Mouse (Mus musculus) kidney, postnatal 0 days (tissue): ENCODE data around the gene Immp2l. TPM values are rescaled to one million over a fixed set of nuclear protein-coding genes. Genes with fewer than 3 reads are reported as not detected.

ENCODE experiments used
- ATAC-seq: fragments of 200-750 bp; cut with Nextera tagmentation; replicated peaks from 2 replicates; pipeline ENCODE4 v1.8.0; 2017; ENCODE audit warnings: low read depth, moderate number of reproducible peaks, moderate TSS enrichment, moderate library complexity; ENCODE audit not compliant: low FRiP score
- DNase-seq: peaks from one replicate; pipeline ENCODE4 v3.0.0-alpha.2; 2016; ENCODE audit warnings: low spot score
- H3K27ac ChIP-seq: fragments of 300-500 bp; sonication (generic); 2 replicates; pipeline ENCODE4 v1.5.1; 2014; ENCODE audit warnings: mild to moderate bottlenecking
- H3K27me3 ChIP-seq: fragments of 300-500 bp; sonication (generic); 2 replicates; pipeline ENCODE4 v1.6.1; 2014; ENCODE audit warnings: low read length, mixed read lengths; ENCODE audit not compliant: insufficient read depth
- H3K36me3 ChIP-seq: fragments of 300-500 bp; sonication (generic); 2 replicates; pipeline ENCODE4 v1.6.1; 2014; ENCODE audit warnings: low read length, mixed read lengths; ENCODE audit not compliant: insufficient read depth
- H3K4me1 ChIP-seq: fragments of 300-500 bp; sonication (generic); replicated peaks from 2 replicates; pipeline ENCODE4 v1.6.1; 2014; ENCODE audit warnings: antibody characterized with exemption, low read length, mixed read lengths; ENCODE audit not compliant: insufficient read depth
- H3K4me2 ChIP-seq: fragments of 300-500 bp; sonication (generic); 2 replicates; pipeline ENCODE4 v1.6.1; 2014; ENCODE audit warnings: mild to moderate bottlenecking, low read length, moderate library complexity, mixed read lengths
- H3K4me3 ChIP-seq: fragments of 300-500 bp; sonication (generic); replicated peaks from 2 replicates; pipeline ENCODE4 v1.5.1; 2014; ENCODE audit warnings: low read depth, low read length
- H3K9ac ChIP-seq: fragments of 300-500 bp; sonication (generic); 2 replicates; pipeline ENCODE4 v1.6.1; 2014; ENCODE audit warnings: low read depth, low read length
- H3K9me3 ChIP-seq: fragments of 300-500 bp; sonication (generic); replicated peaks from 2 replicates; pipeline ENCODE4 v1.6.1; 2016; ENCODE audit warnings: low read length, inconsistent platforms, mixed read lengths
- CTCF ChIP-seq: IDR thresholded peaks from 2 replicates; pipeline ENCODE4 v1.5.1; 2016; ENCODE audit warnings: antibody characterized with exemption, low read depth, mild to moderate bottlenecking, moderate library complexity
- WGBS: fragments of 180-500 bp; shearing (Covaris S2); extraction: QIAGEN DNeasy Blood & Tissue Kit; methylation state at CpG from one replicate; pipeline ENCODE4 v1.1.7; 2014; 5-methylcytosine and 5-hydroxymethylcytosine counted together
- polyA plus RNA-seq: library from polyadenylated mRNA; unstranded; fragments of >200 nt; fragmentation: Nextera tagmentation; extraction: Ambion mirVana; gene quantifications from 2 replicates; pipeline ENCODE4 v1.2.1, GENCODE M21; 2015

The Immp2l gene
- polyA plus RNA-seq, 1 experiment from 2014 or later, result 8.7 TPM

DNA sequence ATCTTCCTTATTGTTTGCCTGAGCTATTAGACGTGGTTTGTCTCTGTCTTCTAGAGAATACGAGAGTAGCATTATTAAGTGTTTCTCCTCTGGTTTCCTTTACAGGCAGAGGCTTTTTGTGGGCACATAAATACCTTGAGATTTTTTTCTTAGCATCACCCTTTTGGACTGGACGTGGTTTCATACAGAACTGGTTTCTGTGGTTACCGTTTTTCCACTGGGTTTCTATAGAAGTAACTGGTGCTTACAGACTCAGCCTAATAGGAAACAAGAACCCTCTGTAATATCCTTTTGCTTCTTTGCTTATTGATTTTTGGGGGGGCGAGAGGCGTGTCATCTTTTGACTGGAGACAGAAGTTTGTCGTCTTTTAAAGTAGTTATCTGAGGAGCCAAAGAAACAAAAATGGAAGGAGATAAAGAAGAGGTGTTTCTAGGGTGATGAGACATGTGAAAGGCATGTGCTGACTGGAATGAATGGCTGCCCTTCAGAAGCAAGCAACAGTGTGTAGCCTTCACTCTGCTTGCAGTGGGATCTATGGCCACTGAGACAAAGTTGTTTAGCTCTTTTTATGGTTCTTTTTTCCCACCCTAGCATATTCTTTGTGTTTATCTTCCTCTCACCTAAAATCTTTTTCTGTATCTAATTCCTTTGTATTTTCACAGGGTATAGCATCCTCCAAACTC, 307.2 kb downstream of the Immp2l start:
- no peak overlapping the region for H3K9ac ChIP-seq
- no peak overlapping the region for H3K4me2 ChIP-seq
- H3K27me3 ChIP-seq, result no peaks in the 10 kb centered on the region
- DNase-seq (no peak), ATAC-seq (no peak)
- no peaks in the 10 kb centered on the region for H3K4me1 ChIP-seq
- H3K27ac ChIP-seq, result no peak overlapping the region
- no peak overlapping the region for H3K4me3 ChIP-seq
- H3K9me3 ChIP-seq, result no peaks in the 10 kb centered on the region
- H3K36me3 ChIP-seq, result no peaks in the 10 kb centered on the region
- WGBS, result 85% methylated on average over 7 of the region's 7 CpGs
- no peak for TF ChIP-seq CTCF

DNA sequence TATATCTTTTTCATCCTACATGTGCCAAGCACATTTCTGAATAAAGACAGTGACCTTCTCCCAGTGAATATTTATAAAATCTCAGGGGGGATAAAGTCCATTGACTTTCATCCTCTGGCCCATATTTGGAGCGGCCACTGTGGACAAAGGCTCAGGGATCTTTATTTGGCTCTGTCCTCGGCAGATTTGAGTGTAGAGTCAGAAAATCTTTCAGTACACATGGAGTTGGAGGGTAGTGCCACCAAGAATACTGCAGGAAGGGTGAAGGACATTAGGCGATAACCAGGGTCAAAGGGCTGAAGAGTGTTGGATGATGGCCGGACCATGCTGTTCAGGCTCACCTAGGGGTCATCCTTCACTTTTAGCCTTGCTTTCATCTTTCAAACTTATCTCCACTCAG, 321.7 kb downstream of the Immp2l start:
- Histone ChIP-seq H3K4me3 (no peak overlapping the region), H3K9me3 (no peaks in the 10 kb centered on the region), H3K27ac (no peak overlapping the region), H3K27me3 (no peaks in the 10 kb centered on the region), H3K9ac (no peak overlapping the region), H3K4me2 (no peak overlapping the region), H3K4me1 (no peaks in the 10 kb centered on the region), H3K36me3 (no peaks in the 10 kb centered on the region)
- TF ChIP-seq CTCF, result no peak
- 87% methylated on average over 4 of the region's 4 CpGs for WGBS
- ATAC-seq (no peak), DNase-seq (no peak)

DNA sequence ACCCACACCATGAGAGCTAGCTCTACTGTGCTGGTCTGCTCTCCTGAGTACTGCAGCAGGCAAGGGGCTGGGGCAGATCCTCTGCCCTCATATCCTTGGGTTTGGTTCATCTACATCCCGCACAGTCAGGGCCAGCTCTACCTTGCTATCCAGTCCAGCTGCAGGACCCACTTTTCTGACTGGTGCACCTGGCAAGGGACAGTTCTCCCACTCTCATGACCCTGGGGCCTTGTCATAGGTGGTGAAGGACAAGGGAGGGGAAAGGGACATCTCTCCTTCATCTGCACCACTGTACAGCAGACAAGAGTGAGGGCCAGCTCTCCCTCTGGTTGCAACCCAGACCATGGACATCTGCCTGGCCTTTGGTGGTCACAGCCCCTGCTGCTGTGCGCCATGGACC, 323.6 kb downstream of the Immp2l start:
- H3K4me2 ChIP-seq, result no peak overlapping the region
- H3K4me1 ChIP-seq, result no peaks in the 10 kb centered on the region
- H3K36me3 ChIP-seq, result no peaks in the 10 kb centered on the region
- H3K9ac ChIP-seq, result no peak overlapping the region
- 87% methylated on average over 2 of the region's 2 CpGs for WGBS
- H3K9me3 ChIP-seq, result no peaks in the 10 kb centered on the region
- ATAC-seq (no peak), DNase-seq (no peak)
- no peaks in the 10 kb centered on the region for H3K27me3 ChIP-seq
- no peak overlapping the region for H3K4me3 ChIP-seq
- H3K27ac ChIP-seq, result no peak overlapping the region
- TF ChIP-seq CTCF, result no peak

DNA sequence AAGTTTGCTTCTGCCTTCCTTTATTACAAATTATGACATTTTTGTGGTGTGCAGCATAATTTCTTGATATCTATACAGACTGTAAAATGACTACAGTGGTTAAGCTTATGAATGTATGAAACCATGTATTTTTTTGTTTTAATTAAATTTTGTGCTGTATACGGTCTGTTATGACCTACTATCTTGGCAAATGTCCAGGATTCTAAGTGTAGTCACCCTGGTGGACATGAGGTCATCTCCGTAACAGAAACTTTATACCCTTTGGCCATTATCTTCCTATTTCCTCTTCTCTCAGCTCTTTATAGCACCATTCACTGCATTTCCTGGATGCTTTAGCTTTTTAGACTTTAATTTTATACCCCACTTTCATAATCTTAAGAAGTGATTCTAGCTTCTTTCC, 325.5 kb downstream of the Immp2l start:
- Histone ChIP-seq H3K4me1 (no peaks in the 10 kb centered on the region), H3K9ac (no peak overlapping the region), H3K4me2 (no peak overlapping the region), H3K9me3 (no peaks in the 10 kb centered on the region), H3K4me3 (no peak overlapping the region), H3K36me3 (no peaks in the 10 kb centered on the region), H3K27ac (no peak overlapping the region), H3K27me3 (no peaks in the 10 kb centered on the region)
- ATAC-seq (no peak), DNase-seq (peak; percentile 6)
- 49% methylated on average over 2 of the region's 2 CpGs for WGBS
- TF ChIP-seq CTCF, result no peak

DNA sequence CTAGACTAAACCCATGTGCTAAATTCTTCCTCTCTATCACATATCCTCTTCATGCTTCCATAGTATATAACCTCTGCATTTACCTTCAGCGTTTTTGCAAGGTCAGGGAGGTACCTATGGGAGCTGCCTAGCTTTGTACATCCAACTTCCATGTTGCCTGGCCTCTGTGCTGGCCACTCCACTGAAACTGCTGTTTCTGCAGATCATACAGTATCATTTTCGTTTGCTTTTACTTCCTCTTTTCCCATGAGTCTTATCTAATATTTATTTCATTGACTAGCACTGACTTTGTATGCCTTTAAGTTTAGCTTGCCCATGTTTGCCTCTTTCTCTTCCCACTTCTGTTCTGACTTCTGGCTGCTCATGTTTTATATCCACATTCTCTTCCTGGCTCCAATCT, 325.9 kb downstream of the Immp2l start:
- H3K4me3 ChIP-seq, result no peak overlapping the region
- 58% methylated on average over 2 of the region's 2 CpGs for WGBS

DNA sequence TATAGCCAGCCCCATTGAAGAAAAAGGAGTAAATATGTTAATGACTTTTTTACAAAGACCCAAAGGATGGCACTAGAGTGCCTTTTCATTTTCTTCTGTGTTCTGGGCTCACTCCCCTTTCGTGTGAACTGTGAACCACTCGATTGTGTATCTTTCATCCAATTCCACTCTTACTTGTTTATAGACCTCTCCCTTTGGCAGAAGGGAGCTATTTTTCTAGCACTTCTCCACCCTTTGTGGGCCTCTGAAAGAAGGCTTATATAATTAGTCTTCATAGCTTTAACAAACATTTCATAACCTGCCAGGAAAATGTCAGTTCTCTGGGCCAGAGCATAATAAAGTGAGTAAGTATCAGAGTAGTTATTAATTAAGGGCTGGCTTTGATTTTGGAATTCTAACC, 327.4 kb downstream of the Immp2l start:
- no peak for TF ChIP-seq CTCF
- no peak for DNase-seq
- H3K9me3 ChIP-seq, result no peaks in the 10 kb centered on the region
- no peak overlapping the region for H3K4me2 ChIP-seq
- ATAC-seq, result no peak
- H3K36me3 ChIP-seq, result no peaks in the 10 kb centered on the region
- H3K4me3 ChIP-seq, result no peak overlapping the region
- H3K27ac ChIP-seq, result no peak overlapping the region
- no peaks in the 10 kb centered on the region for H3K4me1 ChIP-seq
- WGBS, result 50% methylated on average over 2 of the region's 2 CpGs
- no peaks in the 10 kb centered on the region for H3K27me3 ChIP-seq
- H3K9ac ChIP-seq, result no peak overlapping the region

More for the DNA sequence above, 325.9 kb downstream of the Immp2l start:
- Histone ChIP-seq H3K9me3 (no peaks in the 10 kb centered on the region), H3K36me3 (no peaks in the 10 kb centered on the region), H3K4me2 (no peak overlapping the region), H3K27ac (no peak overlapping the region), H3K4me1 (no peaks in the 10 kb centered on the region), H3K9ac (no peak overlapping the region), H3K27me3 (no peaks in the 10 kb centered on the region)
- TF ChIP-seq CTCF, result no peak
- ATAC-seq, result no peak
- DNase-seq, result no peak

DNA sequence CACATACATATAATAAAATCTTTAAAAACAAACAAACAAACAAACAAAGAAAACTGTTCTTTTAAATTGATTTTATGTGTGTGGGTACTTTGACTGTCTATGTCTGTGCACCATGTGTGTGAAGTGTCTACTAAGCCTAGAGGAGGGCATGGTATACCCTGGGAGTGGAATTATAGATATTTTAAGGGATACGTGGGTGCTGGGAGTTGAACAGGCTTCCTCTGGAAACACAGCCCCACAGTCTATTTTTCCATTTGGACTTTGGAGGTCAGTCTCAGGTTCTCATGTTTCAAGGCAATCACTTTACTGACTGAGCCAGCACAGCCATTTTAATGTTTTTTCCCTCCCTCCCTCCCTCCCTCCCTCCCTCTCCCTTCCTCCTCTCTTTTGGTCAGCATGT, 331.0 kb downstream of the Immp2l start:
- DNase-seq (no peak), ATAC-seq (no peak)
- no peaks in the 10 kb centered on the region for H3K9me3 ChIP-seq
- H3K4me2 ChIP-seq, result no peak overlapping the region
- no peaks in the 10 kb centered on the region for H3K4me1 ChIP-seq
- 24% methylated on average over 1 of the region's 1 CpGs for WGBS
- no peak overlapping the region for H3K9ac ChIP-seq
- H3K27me3 ChIP-seq, result no peaks in the 10 kb centered on the region
- H3K4me3 ChIP-seq, result no peak overlapping the region
- no peak overlapping the region for H3K27ac ChIP-seq
- no peaks in the 10 kb centered on the region for H3K36me3 ChIP-seq
- TF ChIP-seq CTCF, result no peak
